Mouse (Mus musculus) urinary bladder, postnatal 4 days (tissue): ENCODE data around the gene Cish.

Source experiments
- DNase-seq, 2 experiments: peaks; one replicate each; pipeline ENCODE4 v3.0.0; 2021 to 2022; ENCODE audit warnings: low spot score in 2 of 2

The Cish gene

DNA sequence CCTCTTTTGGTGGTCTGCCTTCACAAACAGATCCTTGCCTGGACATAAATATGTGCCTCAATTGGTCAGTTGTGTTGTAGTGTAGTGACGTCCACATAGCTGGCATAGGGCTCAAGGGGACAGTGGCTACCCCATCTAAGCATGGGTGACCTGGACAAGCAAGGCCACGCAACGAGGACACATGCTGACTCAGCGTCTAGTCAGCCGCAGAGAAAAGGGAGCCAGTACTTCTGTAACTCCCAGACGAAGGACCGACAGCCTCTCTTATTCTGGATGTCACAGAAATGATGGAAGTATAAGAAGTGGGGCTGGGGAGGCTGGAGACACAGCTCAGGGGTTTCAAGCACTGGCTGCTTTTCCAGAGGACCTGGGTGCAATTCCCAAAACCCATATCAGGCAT, 18.2 kb upstream of the Cish start:
- DNase-seq: no peak

DNA sequence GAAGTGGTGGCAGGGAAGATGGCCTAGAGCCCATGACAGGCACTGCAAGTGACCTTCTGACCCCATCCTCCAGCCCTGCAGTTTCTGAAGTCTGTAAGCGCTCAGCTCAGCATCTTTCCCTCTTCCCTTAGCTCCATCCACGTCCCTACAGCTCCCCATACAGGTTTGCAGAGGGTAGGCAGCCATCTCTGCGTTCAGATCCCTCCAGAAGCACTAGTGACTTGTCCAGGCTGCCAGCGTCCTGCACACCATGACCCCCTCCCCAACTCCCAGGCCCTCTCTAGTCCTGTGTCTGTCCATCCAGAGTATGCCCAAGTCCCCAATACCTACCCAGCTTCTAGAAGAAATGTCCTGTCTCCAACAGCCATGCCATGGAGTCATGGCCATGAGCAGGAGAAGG, 17.7 kb upstream of the Cish start:
- no peak for DNase-seq

DNA sequence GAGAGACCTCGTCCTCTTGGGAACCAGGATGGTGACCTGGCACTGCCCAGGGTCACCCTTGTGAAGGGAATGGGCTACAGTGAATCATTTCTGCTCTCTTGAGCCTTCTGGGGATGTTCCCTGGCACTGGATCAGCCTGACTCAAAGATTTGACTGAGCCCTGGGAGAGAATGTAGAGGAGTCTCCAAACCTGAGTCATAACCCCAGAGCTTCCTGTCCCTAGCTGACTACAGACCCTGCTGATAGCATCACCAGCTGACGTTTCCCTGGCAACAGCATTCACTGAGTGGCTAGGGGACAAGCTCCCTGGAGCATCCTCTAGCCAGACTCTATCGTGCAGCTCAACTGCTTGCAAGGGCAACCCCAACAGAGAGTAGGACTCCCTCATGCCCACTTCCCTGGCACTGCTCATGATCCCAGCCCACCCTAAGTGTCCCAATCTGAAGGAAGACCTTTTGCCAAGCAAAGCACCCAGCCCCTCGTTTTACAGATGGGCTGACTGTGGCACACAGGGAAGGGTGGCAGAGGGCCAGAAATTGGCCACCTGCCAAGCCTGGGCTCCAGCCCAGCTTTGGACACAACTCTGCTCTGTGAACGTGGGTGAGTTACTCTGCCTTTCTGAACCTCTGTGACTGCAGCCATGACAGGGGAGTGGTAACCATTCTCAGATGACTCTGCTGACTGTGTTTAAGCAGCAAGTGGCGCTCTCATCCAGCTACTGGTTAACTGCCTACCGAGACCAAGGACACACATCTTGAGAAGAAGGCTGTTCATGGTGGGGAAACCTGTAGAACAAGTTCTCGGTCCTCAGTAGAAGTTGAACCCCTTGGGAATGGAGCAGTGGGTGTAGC, 17.1 kb upstream of the Cish start:
- DNase-seq: no peak

DNA sequence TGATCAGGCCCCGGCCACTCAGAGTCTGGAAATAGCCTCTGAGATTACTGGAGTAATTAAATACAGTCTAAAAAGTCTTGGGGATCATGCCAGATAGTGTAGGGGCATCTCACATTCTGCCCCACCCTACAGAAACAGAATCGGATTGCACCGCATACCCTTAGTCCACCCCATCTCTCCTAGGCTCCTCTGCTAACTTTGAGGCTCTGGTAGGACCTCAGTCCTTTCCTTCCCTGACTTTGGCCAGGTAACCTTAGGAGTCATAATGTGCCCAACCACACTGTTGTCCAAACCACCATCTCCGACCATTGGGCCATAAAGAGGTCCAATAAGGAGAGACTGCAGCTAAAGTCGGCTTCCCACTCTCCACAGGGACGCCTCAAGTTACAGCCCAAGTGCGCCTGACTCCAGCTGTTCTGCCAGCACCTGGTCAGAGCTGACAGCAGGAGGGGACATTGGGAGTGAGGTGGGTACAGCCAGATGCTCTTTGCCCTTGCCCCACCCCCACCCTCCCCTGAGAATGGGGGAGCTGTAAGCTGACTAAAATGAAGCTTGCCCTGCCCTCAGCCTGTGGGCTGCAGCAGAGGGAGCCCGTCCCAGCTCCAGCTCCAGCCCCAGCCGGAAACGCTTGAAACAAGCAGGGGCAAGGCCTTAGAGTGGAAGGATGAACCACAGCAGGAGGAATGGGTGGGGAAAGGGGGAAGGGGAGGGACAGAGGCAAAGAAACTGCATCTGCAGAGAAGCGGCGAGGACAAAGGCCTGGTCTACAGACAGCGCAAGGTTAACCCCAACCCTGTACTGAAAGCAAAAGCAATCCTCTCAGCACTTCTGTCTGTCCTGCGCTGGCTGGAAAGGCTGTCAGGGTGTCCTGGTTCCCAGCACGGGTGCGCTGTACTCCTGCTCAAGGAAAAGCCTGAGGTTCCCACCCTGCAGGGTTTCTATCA, 16.2 kb upstream of the Cish start:
- no peak for DNase-seq

DNA sequence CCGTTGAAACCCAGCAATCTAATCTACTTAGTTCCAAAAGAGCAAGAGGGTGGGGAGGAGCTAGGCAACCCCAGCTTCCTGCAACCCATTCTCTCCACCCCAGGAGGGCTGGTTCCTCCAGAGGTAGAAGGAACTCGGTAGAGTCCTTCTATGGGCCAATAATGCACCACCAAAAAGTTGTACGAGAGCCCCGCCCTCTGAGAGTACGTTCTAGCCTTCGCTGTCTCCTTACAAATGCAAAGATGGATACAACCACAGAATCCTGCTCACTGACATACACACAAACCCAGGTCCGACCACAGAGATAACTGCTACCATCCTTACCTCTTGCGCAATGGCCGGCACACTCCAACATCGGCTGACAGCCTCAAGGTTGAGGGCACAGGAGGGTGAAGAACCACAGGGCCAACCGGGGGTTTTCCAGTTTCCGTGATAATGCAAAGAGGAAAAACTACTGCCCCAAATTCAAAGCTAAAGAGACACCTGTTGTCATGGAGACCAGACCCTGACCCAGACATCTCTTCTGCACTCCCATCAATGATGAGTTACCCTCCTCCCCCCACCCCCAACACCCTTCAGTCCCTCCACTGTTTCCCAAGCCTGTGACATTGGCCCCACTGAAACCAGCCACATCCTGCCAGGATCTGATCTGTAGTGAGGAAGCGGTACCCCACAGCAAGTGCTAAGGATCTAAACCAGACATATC, 15.4 kb upstream of the Cish start:
- DNase-seq: no peak

DNA sequence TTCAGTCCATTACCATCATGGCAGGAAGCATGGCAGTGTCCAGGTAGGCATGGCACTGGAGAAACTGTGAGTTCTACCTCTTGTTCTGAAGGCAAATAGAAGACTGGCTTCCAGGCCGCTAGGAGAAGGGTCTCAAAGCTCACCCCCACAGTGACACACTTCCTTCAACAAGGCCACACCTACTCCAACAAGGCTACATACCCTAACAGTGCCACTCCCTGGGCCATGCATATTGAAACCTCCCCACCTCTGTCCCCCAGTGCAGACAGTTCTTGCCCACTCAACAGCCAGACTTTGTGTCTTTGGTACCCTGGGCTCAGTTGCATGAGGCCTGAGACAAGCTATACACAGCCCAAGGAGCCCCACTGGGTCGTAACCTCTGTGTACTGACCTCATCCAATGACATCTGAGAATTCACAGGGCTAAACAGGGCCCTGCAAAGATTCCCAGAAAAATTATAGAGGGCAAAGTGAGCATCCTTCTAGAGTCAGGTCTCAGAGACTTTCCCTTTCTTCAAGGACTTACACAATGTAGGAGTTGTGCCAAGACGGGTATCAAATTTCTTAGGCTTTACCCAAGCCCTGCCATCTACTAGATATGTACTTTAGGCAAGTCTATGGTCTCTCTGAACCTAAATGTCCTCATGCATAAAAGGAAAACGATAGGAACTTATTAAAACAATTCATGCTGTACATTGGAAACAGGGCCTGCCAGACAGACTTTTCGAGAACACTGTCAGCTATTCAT, 14.4 kb upstream of the Cish start:
- no peak for DNase-seq

DNA sequence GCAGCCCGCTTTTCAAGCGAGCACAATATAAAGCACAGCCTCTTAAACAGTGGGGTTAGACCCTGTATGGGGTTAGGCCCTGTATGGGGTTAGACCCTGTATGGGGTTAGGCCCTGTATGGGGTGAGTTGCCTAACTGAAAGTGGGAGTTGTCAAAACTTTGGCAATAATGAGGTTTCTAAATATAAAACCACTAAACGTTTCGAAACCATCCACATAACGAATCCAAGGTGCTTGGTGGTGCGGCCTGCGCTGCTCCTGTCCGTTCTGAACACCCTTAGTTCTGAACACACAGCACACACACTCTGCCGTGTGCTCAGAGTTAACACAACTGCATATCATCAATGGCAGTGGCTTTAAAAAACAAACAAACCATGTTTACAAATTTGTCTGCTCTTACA, 12.9 kb upstream of the Cish start:
- DNase-seq: no peak

DNA sequence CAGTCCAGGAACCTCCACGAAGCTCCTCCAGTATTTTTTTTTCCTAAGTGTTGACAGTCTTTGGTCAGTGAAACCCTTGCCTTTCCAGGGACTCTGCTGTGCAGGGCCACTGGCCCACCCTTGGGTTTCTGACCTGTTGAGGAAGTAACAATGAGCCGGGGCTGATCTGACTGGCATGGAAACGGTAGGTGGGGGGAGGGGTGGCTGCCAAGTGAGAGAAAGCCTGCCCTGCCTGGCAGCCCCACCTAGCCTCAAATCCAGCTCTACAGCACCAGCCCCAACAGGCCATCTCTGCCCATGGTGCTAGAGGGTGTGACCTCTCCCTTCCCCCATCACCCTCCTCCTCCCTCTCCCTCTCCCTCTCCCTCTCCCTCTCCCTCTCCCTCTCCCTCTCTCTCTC, 10.8 kb upstream of the Cish start:
- DNase-seq: no peak

DNA sequence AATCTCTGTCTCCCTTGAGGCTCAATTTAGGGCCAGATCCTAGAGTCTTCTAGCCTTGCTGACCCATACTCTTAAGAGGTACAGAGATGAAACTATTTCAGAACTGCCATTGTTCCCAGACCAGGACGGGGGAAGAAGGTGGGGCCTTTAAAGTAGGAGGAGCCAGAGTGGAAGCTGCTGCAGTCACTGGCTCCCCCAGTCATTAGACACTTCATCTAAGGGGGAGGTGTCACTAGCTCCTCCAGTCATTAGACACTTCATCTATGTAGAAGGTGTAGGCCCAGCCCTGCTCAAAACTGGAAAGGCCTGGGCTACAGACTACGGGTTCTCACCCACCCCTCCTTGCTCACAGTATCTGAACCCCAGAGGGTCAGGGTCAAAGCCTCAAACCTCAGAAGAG, 8.5 kb upstream of the Cish start:
- no peak for DNase-seq

DNA sequence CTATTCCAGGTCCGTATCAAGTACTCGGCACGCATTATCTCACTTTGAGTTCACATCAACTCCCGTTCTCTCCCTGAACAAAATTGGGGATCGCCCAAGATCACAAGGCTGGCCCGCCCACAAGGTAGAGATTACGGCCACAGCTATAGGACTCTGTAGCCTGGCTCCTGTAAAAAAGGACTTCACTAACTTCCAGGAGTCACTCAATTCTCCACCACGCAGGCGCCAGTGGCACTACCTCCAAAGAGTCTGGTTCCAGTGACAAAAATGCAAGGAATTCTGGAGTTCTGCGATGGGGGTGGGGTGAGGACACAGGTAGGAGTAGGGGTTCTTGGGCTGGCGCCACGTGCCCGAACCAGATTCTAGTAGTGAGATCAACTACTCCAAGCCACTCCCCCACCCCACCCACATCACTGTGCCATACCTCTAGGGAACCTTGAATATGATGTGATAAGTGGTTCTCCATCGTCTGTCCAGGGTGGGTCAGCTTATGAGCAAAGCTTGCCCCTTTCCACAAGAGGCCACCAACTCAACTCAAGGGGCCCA, 7.6 kb upstream of the Cish start:
- DNase-seq: no peak

DNA sequence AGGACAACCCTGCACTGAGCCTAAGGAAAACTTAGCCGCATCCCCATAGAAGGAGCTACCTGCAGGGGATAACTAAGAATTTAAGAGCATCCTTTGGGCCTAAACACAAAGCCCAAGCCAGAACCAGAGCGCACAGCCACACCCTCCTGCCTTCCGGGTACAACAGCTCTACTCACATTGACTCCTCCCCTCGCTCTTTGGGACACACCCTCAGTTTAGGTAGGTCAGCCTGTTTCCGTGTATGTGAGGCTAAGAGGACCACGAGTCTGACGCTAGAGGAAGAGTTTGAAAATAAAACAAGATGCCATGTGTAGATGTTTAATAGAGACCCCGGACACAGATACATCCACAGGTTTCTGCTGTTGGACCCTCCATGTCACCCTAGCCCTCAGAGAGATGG, 7.1 kb upstream of the Cish start:
- DNase-seq: no peak

DNA sequence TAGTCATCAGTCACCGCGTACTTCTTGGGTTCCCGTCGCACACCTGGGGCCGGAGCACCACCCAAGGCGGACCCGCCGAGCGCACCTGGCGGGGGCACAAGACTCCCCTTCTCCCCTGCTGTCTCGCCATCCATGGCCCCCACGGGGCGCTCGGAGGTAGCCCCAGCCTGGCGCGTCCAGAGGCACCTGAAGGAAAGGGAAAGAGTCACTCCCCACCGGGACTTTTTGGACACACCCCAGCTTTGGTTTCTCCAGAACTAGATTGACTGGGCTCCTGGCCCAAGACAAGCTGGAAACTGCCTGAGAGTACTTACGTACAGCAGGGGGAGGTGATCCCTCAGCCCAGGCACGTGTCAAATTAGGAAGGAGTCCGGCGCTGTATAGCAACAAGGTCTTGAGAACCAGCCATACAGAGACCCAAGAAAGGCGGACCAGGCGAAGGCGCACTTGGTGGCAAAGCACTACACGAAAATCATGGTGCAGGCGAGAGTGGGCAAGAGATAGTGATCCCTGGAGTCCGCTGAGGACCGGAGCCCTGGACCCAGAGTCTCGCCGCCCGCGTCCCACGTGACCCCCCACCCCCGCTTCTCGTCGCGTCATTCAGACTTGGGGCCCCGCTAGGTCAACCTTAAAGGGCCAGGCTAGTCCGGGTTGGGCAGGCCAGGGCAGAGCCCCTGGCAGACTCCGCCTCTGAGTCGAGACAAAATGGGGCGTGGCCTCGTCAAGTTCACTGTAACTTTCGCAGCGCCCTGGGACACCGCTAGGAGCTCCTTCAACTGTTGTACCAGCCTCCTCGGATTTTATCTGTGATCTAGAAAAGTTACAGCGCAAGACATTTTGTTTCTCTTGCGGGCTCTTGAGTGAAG, 6.4 kb upstream of the Cish start, which contains the start of gene Mapkapk3:
Gene Mapkapk3, minus strand, starts transcription at position 667 of the 866 bp plus-strand sequence.
- peak; percentile 84 to 92 for DNase-seq

DNA sequence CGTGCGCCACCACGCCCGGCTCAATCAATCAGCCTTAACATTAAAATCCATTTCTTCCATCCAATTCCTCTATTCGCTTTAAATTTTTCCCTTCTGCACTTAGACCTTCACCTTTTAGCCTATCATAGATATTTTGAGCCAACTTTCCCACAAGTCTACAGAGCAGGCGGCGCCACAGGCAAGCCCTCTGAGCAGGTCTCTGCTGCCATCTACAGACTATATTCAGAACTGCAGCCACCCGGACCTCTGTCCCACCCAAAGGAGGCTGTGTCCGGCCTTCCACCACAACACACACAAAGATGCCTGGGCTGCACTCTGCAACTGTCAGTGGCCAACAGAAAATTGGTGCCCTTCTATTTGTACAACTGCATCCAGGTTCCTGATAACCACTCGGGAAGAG, 4.9 kb upstream of the Cish start:
- DNase-seq: peak; percentile 79 to 86

DNA sequence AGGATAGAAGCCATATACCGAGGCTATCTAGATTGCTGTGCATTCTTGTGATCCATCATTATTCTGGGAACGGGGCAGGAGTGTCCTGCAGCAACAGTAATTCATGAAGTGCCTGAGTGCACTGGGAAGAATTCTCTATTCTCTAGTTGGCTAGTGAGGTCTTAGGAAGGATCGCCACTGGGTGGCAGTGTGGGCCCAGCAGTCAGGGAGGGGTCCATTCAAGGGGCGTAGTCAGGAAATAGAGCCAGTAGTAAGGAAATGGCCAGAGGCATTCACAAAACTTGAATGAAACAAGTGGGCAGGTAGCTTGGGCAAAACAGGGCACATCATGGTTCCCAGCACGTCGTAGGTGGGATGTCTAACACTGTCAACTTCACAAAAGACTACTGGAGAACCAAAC, 1.6 kb upstream of the Cish start:
- peak; percentile 74 to 89 for DNase-seq

DNA sequence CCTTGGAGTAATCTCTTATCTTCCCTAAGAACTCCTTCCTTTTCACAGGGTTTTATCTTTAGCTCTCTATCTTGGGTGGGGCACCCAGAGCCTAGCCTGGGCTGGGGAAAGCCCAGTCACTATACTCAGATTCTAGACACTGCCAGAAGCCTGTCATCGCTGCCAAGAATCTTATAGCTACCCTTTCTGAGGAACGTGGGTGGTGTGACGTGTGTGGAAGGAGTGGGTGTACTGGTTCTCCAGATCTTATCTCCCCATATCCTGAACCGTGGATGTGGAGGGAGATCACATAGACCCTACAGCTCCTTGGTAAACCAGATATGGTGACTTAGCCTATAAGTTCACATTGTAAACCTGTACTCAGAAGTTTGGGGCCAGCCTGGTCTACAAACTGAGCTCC, 210 bp upstream of the Cish start:
- no peak for DNase-seq

DNA sequence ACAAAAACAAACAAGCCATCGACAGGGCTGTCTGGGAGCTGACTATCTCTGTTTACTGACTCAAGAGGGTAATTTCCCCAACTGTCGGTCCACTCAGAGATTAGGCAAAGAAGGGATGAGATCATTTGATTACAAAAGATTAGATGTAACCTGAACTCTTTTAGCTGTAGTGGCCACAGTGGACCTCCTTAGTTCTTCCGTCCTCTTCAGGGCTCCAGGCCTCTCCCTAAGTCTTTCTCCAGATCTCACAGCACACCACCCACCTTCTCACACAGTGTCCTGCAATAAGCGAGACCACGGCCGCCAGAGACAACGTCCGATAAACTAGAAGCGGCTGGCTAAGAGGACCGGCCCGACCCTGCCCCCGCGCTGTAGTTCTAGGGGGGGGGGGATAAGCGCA, 215 bp downstream of the Cish start:
- DNase-seq: no peak

DNA sequence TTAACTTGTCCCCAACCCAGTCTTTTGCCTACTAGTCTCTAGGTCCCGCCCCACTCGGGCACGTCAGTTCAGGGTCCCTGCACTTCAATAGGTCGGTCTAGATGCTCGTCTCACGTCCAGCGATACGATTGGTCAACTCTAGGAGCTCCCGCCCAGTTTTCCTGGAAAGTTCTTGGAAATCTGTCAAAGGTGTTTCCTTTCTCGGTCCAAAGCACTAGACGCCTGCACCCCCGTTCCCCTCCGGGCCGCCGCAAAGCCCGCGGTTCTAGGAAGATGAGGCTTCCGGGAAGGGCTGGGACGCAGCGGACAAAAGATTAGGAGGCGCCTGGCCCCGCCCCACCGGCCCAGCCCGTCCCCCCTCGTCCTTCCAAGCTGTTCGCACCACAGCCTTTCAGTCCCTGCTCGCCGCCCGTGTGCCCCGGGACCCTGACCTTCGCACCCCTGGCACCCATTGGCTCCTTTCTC, 707 bp downstream of the Cish start:
- peak; percentile 91 to 92 for DNase-seq

DNA sequence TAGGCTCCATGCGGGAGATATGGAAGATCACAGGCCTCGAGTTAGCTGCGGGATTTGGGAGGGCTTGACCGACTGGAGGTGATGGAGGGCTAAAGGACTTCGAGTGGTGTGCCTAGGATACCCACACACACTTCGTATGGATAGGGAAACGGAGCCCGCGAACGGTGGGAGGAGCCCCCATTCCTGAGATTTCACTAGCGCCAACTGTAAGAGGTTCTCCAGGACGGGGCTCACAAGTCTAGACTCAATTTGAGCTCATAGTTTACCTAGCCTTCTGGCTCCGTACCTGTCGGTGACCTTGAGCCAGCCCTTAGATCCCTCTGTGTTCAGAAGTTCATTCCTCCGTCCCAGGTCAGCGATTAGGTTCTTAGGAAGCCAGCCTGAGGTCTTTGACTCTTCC, 1.2 kb downstream of the Cish start:
- no peak for DNase-seq

DNA sequence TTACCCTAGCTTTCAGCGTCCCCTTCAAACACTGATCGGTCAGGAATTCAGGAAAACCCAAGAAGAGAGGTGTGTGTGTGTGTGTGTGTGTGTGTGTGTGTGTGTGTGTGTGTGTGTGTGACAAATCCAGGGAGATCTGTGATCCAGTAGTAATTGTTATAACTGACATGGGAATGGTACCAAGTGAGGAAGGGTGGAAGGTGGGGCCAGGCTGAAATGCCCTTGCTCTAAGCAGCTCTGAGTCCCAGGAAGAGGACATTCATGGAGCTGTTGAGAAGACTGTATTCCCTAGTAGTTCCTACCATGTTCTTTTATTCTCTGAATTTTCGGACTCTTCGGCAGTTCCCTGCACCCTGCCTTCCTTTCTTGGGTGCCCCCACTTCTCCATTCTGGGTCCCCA, 1.8 kb downstream of the Cish start:
- no peak for DNase-seq
